Mouse (Mus musculus) bone marrow, adult 2 months (tissue): Measurements from ENCODE around the gene Ush1g.

Experiments used
- CTCF ChIP-seq: fragments of 200-500 bp; IDR thresholded peaks from 2 replicates; pipeline ENCODE4 v1.5.1; 2011; ENCODE audit warnings: low read length, control low read depth; ENCODE audit not compliant: control insufficient read depth, insufficient read depth
- POLR2A ChIP-seq: fragments of 200-500 bp; IDR thresholded peaks from 2 replicates; pipeline ENCODE4 v1.6.1; 2011; ENCODE audit warnings: low read depth, mild to moderate bottlenecking, control low read depth, low read length, borderline replicate concordance; ENCODE audit not compliant: control insufficient read depth

DNA sequence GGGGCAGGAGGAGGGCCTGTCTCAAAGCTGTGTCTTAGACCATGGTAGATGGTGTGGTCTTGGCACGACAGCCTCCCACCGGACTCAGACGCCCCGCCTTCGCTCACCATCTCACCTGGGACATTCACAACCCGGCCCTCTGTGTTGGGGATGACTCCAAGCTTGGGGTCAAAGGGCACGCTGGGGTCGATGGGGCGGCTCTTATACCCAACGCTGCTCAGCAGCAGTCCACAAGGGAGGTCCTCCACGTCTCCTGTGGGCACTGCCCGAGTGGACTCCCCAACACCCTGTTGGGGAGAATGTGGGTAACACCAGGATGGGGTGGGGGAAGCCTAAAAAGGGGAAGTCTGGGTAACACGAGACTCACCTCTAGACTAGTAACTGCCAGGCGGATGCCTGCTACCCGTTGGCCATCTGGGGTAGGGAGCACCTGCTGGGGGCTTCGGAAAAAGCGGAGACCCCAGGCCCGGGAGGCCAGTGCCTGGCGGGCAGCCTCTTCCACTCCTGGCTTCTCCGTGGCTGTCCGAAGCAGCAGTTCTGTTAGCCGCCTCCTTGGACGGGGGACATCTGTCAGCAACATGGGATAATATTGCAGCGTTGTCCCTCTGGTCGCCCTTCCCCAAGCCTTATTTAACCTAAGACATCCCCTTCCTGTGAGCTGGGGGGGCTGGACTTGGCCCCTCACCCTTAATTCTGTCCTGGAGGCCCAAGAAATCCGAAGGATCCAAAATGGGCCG, 52.3 kb downstream of the Ush1g start:
- TF ChIP-seq CTCF (no peak), POLR2A (no peak; the same call in 1 of the 2 replicates)
